Mouse (Mus musculus): ENCODE measurements at regions not wholly inside any gene's neighbourhood (a gene's known extent, or its start where the extent isn't known, plus 50 kb on each side); places are given as distances from the start of the nearest gene placed in this dataset.

DNA sequence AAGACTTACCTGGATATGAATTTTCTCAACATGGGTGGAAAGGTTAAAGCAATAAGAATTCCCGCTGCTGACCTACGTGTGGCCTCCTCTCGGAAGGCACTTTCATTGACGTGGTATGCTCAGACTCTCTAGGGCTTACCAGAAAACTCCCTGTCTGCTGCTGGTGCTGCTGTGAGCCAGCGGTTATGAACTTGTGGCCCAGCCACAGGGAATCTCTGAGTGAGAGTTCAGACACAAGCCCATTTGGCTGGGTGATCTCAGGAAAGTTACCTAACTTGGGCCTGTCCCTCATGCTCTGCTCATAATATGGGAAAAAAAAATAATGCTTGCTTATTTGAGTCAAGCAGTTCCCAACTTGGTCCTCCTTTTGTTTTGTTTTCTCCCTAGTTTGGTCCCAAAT, 459.5 kb upstream of the Adamts5 start:
- Histone ChIP-seq H3K4me1 (ENCODE audit: control insufficient read depth, insufficient read depth, low read length) (no peaks in the 10 kb centered on the region), H3K4me3 (replicated peaks; ENCODE audit: extremely low read depth, low read depth, low read length) (no peak overlapping the region)
- no peak for DNase-seq
- TF ChIP-seq POLR2A (IDR thresholded peaks at IDR 0.05; ENCODE audit: borderline replicate concordance, extremely low read depth, low read depth, low read length) (no peak), CTCF (IDR thresholded peaks at IDR 0.05; ENCODE audit: insufficient read depth, low read length) (no peak)
- 88% methylated on average over 5 of the region's 5 CpGs for WGBS

DNA sequence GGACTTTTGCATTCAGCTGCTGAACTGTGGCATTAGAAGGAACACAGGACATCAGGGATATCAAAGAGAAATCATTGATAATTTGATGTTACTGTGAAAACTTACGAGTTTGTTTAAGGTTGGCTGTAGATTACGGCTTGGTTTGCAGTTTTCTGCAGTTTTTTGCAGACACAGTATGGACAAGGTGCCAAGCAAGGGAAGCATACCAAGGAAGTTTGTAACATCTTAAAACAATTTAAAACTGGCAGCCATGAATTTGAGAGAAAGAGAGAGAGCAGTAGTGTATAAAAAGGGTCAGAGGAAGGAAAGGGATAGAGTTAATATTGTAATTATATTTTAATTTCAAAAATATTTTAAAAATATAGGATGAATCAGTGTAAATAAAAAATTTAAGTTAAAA, 453.4 kb upstream of the Adamts5 start:
- no peaks in the 10 kb centered on the region for H3K4me1 ChIP-seq (ENCODE audit: control insufficient read depth, insufficient read depth, low read length)
- H3K4me3 ChIP-seq (replicated peaks; ENCODE audit: extremely low read depth, low read depth, low read length) = no peak overlapping the region
- DNase-seq = no peak
- no peak for TF ChIP-seq POLR2A (IDR thresholded peaks at IDR 0.05; ENCODE audit: borderline replicate concordance, extremely low read depth, low read depth, low read length)
- TF ChIP-seq CTCF (IDR thresholded peaks at IDR 0.05; ENCODE audit: insufficient read depth, low read length) = no peak
- WGBS = 65% methylated on average over 2 of the region's 2 CpGs

DNA sequence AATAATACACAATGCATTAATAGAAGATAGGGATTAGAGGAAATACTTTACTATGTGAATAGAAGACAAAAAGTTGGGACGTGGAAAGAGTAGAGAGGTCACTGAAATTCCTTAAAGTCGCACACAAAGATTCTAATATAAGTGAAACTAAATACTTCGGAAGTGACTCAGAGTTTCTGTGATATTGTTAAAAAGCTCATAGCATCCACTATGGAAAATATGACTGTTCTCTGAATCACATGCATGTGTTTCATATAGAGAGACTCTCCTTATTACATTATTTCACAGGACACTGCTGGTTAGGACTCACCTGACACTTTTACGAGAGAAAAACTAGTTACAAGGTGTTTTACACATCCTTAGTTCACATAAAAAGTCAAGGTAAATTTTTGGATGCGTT, 446.1 kb upstream of the Adamts5 start:
- no peak for DNase-seq
- Histone ChIP-seq H3K4me1 (ENCODE audit: control insufficient read depth, insufficient read depth, low read length) (no peaks in the 10 kb centered on the region), H3K4me3 (replicated peaks; ENCODE audit: extremely low read depth, low read depth, low read length) (no peak overlapping the region)
- 85% methylated on average over 5 of the region's 5 CpGs for WGBS
- TF ChIP-seq POLR2A (IDR thresholded peaks at IDR 0.05; ENCODE audit: borderline replicate concordance, extremely low read depth, low read depth, low read length) (no peak), CTCF (IDR thresholded peaks at IDR 0.05; ENCODE audit: insufficient read depth, low read length) (no peak)

DNA sequence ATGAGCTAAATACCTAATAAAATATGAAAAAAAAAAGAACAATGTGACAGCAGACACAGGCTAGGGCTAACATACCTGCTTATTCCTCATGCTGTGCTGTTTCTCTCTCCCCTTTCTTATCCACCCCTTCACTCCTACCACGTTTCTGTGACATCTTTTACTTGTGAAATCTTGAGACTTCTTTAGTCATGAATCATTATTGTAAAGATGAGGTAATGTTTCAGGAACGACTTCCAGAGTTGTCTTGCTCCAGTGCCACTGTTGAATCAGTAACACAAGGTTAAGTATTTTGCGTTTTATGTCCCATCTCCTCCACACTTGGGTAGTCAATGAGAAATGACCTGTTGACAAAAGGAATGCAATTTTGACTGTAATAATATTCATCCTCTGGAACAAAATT, 445.3 kb upstream of the Adamts5 start:
- Histone ChIP-seq H3K4me1 (ENCODE audit: control insufficient read depth, insufficient read depth, low read length) (no peaks in the 10 kb centered on the region), H3K4me3 (replicated peaks; ENCODE audit: extremely low read depth, low read depth, low read length) (no peak overlapping the region)
- 45% methylated on average over 3 of the region's 3 CpGs for WGBS
- no peak for DNase-seq
- TF ChIP-seq CTCF (IDR thresholded peaks at IDR 0.05; ENCODE audit: insufficient read depth, low read length) (no peak), POLR2A (IDR thresholded peaks at IDR 0.05; ENCODE audit: borderline replicate concordance, extremely low read depth, low read depth, low read length) (no peak)

DNA sequence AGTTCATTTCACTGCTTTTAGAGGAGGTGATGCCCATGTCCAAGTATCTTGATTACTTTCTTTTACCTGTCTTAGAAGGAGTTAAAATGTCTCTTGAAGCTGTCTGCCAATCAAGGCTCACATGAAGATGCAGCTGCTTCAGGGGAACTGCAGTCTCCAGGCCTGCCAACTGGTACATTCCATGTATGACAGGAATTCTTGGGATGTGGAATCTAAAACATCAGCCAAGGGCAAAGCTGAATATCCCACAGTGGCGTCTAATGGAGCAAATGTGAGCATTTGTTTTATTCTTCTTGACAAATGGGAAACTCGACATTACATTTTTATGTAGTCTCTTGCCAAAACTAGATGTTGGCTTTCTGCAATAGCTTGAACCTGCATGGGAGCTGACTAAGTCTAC, 438.7 kb upstream of the Adamts5 start:
- Histone ChIP-seq H3K4me3 (replicated peaks; ENCODE audit: extremely low read depth, low read depth, low read length) (no peak overlapping the region), H3K4me1 (ENCODE audit: control insufficient read depth, insufficient read depth, low read length) (no peaks in the 10 kb centered on the region)
- DNase-seq = no peak
- TF ChIP-seq POLR2A (IDR thresholded peaks at IDR 0.05; ENCODE audit: borderline replicate concordance, extremely low read depth, low read depth, low read length) (no peak), CTCF (IDR thresholded peaks at IDR 0.05; ENCODE audit: insufficient read depth, low read length) (no peak)
- 60% methylated on average over 2 of the region's 2 CpGs for WGBS

DNA sequence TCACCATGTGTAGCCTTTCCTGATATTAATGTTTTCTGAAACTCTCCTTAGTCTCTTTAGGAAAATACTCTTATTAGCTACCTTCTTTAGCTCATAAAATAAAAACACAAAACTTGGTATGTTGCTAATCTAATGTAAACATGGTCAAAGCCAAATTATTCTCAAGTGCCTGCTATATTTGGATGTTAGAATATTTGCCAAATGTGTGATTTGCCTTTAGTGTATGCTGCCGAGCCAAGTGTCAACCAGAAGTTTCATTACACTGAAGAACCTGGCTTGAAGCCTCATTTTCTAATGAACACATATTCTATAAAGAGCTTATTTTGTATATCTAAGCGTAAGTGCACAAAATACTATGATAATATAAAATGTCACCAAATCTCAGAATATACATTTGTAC, 423.8 kb upstream of the Adamts5 start:
- H3K4me1 ChIP-seq (ENCODE audit: control insufficient read depth, insufficient read depth, low read length) = no peaks in the 10 kb centered on the region
- H3K4me3 ChIP-seq (replicated peaks; ENCODE audit: extremely low read depth, low read depth, low read length) = no peak overlapping the region
- WGBS = 54% methylated on average over 2 of the region's 2 CpGs
- no peak for DNase-seq
- no peak for TF ChIP-seq CTCF (IDR thresholded peaks at IDR 0.05; ENCODE audit: insufficient read depth, low read length)
- TF ChIP-seq POLR2A (IDR thresholded peaks at IDR 0.05; ENCODE audit: borderline replicate concordance, extremely low read depth, low read depth, low read length) = no peak

DNA sequence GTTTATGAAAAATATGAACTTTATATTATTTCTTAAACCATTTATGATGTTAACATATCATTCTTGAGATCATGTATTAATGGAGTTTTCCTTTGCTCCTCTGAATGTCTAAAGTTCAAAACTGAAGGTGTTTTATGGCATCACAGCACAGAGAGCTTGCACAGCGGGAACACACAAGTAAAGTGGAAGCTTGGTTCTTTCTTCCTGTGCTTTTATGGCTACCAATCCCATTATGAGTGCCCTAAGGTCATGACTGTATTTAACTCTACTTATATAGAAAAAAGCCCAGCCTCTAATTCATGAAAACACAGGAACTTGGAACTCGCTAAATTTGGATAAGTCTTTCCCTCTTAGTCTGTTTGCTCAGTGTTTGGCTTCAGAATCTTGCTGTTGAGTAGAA, 417.3 kb upstream of the Adamts5 start:
- 65% methylated on average over 2 of the region's 2 CpGs for WGBS
- DNase-seq = no peak
- no peak for TF ChIP-seq POLR2A (IDR thresholded peaks at IDR 0.05; ENCODE audit: borderline replicate concordance, extremely low read depth, low read depth, low read length)
- no peak for TF ChIP-seq CTCF (IDR thresholded peaks at IDR 0.05; ENCODE audit: insufficient read depth, low read length)
- H3K4me3 ChIP-seq (replicated peaks; ENCODE audit: extremely low read depth, low read depth, low read length) = no peak overlapping the region
- H3K4me1 ChIP-seq (ENCODE audit: control insufficient read depth, insufficient read depth, low read length) = no peaks in the 10 kb centered on the region

DNA sequence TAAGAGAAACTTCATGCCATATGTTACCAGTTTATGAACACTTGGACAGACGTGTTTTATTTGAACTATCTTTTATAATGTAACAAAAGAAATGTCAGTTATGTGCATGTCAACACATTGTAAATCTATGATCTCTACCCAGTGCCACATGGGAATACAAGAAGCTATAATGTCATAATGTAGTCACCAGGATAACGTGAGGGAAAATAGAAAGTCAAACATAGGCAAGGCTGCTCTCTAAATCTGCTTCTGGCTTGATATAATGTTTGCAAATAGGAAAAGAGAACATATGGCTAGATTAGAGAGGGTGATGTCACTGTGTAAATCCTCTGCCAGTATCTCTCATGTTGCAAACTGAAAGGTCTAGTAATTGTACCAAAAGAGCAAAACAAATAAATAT, 408.1 kb upstream of the Adamts5 start:
- 57% methylated on average over 2 of the region's 2 CpGs for WGBS

DNA sequence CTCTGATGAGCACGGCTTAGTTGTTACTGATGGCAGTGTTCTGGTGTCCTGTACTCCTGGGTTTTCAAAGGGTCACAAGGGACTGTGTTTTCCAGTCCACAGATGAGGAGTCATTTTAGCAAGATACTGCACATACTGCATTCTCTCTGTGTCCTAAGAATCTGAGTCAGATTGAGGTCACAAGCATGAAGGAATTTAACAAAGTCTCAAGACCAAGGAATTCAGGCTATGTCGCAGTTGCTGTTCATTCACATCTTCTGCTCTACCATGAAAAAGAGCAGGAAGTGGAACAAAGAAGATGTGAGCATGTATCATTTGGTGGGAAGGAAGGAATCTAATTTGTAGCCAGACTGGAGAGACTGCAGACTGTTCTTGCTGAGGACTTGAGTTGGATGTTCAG, 402.2 kb upstream of the Adamts5 start:
- TF ChIP-seq POLR2A (IDR thresholded peaks at IDR 0.05; ENCODE audit: borderline replicate concordance, extremely low read depth, low read depth, low read length) (no peak), CTCF (IDR thresholded peaks at IDR 0.05; ENCODE audit: insufficient read depth, low read length) (no peak)
- WGBS = 86% methylated on average over 2 of the region's 2 CpGs
- Histone ChIP-seq H3K4me1 (ENCODE audit: control insufficient read depth, insufficient read depth, low read length) (no peaks in the 10 kb centered on the region), H3K4me3 (replicated peaks; ENCODE audit: extremely low read depth, low read depth, low read length) (no peak overlapping the region)
- DNase-seq = no peak

More for the DNA sequence above, 408.1 kb upstream of the Adamts5 start:
- no peak for DNase-seq
- Histone ChIP-seq H3K4me3 (replicated peaks; ENCODE audit: extremely low read depth, low read depth, low read length) (no peak overlapping the region), H3K4me1 (ENCODE audit: control insufficient read depth, insufficient read depth, low read length) (no peaks in the 10 kb centered on the region)
- no peak for TF ChIP-seq CTCF (IDR thresholded peaks at IDR 0.05; ENCODE audit: insufficient read depth, low read length)
- TF ChIP-seq POLR2A (IDR thresholded peaks at IDR 0.05; ENCODE audit: borderline replicate concordance, extremely low read depth, low read depth, low read length) = no peak

DNA sequence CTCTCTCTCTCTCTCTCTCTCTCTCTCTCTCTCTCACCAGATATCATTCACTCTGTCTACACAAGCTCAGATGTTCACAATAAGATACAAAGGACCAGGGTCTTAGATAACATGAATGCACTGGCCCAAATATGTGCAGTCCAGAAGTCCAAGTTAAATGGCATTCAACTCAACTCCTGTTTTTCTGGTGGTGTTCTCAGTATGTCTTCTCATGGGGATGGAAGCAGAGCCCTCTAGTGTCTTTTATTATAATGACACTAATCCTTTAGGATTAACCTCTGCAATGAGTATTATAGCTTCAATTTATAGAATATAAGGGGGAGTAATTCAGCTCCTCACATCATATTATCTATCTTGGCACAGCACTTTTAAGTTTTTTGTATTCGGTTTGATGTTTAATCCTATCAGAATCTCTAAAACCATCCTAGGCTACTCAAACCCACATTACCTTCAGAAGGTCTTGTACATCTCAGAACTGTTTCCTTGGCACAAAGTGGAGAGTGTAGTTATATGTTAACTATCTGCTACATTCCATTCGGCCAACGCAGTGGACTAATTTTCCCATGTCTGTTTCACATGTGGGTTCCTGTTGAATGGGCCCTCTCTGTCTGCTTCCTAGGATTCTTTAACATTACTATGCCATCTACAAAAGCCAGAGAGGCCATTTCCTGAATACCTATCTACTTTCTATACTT, 401.0 kb upstream of the Adamts5 start:
- TF ChIP-seq CTCF (IDR thresholded peaks at IDR 0.05; ENCODE audit: insufficient read depth, low read length) = no peak
- TF ChIP-seq POLR2A (IDR thresholded peaks at IDR 0.05; ENCODE audit: borderline replicate concordance, extremely low read depth, low read depth, low read length) = no peak
- no peak for DNase-seq
- Histone ChIP-seq H3K4me3 (replicated peaks; ENCODE audit: extremely low read depth, low read depth, low read length) (no peak overlapping the region), H3K4me1 (ENCODE audit: control insufficient read depth, insufficient read depth, low read length) (no peaks in the 10 kb centered on the region)
- WGBS = 51% methylated on average over 3 of the region's 3 CpGs

Measured in lung, adult 2 months (tissue).